Mouse (Mus musculus): ENCODE measurements around the gene Wnt9a. TPM values are rescaled to one million over a fixed set of nuclear protein-coding genes. Genes with fewer than 3 reads are reported as not detected.

Gene Wnt9a
- polyA plus RNA-seq, 1 experiment from 2014 or later = 1.6 TPM

DNA sequence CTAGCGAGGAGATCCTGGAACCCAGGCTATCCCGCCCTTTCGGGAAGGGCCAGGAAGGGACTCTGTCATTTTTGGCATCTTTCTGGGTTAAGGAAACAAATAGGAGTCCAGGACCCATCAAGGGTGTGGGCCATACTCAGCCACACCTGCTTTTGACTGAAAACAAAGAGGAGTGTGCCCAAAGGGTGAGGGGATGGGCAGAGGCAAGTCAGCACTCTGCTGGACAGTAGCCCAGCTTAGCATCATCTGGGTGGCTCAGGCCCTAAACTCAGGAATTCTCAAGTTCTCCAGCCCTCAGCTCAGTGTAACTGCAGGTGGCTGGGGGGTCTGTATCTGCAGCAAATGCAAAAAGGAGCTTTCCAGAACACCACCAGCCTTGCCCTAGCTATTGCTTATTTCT, 71.3 kb downstream of the Wnt9a start:
- no peak for ATAC-seq (replicated peaks; ENCODE audit: insufficient number of reproducible peaks, low FRiP score, low TSS enrichment)
- 76% methylated on average over 3 of the region's 3 CpGs for WGBS (ENCODE audit: insufficient replicate concordance)
- Histone ChIP-seq H3K36me3 (ENCODE audit: control insufficient read depth, insufficient read depth, low read length) (no peaks in the 10 kb centered on the region), H3K4me3 (ENCODE audit: low read depth, low read length) (no peak overlapping the region), H3K4me1 (ENCODE audit: control insufficient read depth, insufficient read depth, low read length) (no peaks in the 10 kb centered on the region), H3K9ac (ENCODE audit: low read depth, low read length) (no peak overlapping the region), H3K27me3 (ENCODE audit: control insufficient read depth, insufficient read depth, low read length) (no peaks in the 10 kb centered on the region), H3K27ac (ENCODE audit: low read depth, low read length) (no peak overlapping the region), H3K9me3 (replicated peaks; ENCODE audit: control insufficient read depth, low read length) (no peaks in the 10 kb centered on the region), H3K4me2 (no peak overlapping the region)

DNA sequence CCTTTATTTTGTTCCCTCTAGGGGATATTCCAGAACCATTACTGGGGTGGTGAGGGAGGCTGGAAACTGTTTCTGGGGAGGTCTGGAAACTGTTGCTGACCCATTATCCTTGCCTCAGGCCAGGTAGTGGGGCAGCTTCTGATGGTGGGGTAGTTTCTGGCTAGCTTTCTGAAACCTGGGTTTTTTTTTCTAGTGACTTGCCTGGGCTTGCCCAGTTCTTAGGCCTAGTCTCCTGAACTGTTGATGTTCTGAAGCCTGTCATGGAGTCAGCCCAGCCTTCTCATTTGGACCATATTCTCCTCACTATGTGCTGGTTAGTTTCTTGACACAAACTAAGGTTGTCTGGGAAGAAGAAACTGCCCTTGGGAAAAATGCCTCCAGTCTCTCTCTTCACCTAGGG, 72.8 kb downstream of the Wnt9a start:
- no peak overlapping the region for H3K27ac ChIP-seq (ENCODE audit: low read depth, low read length)

More for the DNA sequence above, 72.8 kb downstream of the Wnt9a start:
- Histone ChIP-seq H3K36me3 (ENCODE audit: control insufficient read depth, insufficient read depth, low read length) (no peaks in the 10 kb centered on the region), H3K9me3 (replicated peaks; ENCODE audit: control insufficient read depth, low read length) (no peaks in the 10 kb centered on the region), H3K9ac (ENCODE audit: low read depth, low read length) (no peak overlapping the region), H3K4me2 (no peak overlapping the region), H3K27me3 (ENCODE audit: control insufficient read depth, insufficient read depth, low read length) (no peaks in the 10 kb centered on the region), H3K4me3 (ENCODE audit: low read depth, low read length) (no peak overlapping the region), H3K4me1 (ENCODE audit: control insufficient read depth, insufficient read depth, low read length) (peaks cover 9% of the 10 kb centered on the region)
- ATAC-seq (replicated peaks; ENCODE audit: insufficient number of reproducible peaks, low FRiP score, low TSS enrichment) = no peak

Small RNA genes within 50 kb of the gene (microRNA-seq; reads per million reads assigned to microRNA genes)
- not detected for gene Gm24756 (ENCODE audit: borderline number of aligned reads)

Other genes starting within 250 kb of the Wnt9a start
- 39.3 and 41.1 TPM in 2 replicates for gene Obscn, start 170.5 kb upstream of the Wnt9a start, polyA plus RNA-seq (2014; fragmentation: Nextera tagmentation; extraction: Ambion mirVana)
- gene Iba57, start 143.2 kb upstream of the Wnt9a start, polyA plus RNA-seq (2014; fragmentation: Nextera tagmentation; extraction: Ambion mirVana) = 3.8 and 5.3 TPM in 2 replicates
- 0.11 TPM in 1 of 2 replicates, not detected in the other for gene Gjc2, start 123.7 kb upstream of the Wnt9a start, polyA plus RNA-seq (2014; fragmentation: Nextera tagmentation; extraction: Ambion mirVana)
- gene Guk1, start 114.7 kb upstream of the Wnt9a start, polyA plus RNA-seq (2014; fragmentation: Nextera tagmentation; extraction: Ambion mirVana) = 121 and 125 TPM in 2 replicates
- gene Mrpl55, start 104.4 kb upstream of the Wnt9a start, polyA plus RNA-seq (2014; fragmentation: Nextera tagmentation; extraction: Ambion mirVana) = 98.5 and 102 TPM in 2 replicates
- 23.7 and 24.5 TPM in 2 replicates for gene 2310033P09Rik, start 98.6 kb upstream of the Wnt9a start, polyA plus RNA-seq (2014; fragmentation: Nextera tagmentation; extraction: Ambion mirVana)
- gene Arf1, start 78.7 kb upstream of the Wnt9a start, polyA plus RNA-seq (2014; fragmentation: Nextera tagmentation; extraction: Ambion mirVana) = 575 and 646 TPM in 2 replicates
- gene Wnt3a, start 16.2 kb upstream of the Wnt9a start, polyA plus RNA-seq (2014; fragmentation: Nextera tagmentation; extraction: Ambion mirVana) = not detected in 2 replicates
- gene Prss38, start 68.7 kb downstream of the Wnt9a start, polyA plus RNA-seq (2014; fragmentation: Nextera tagmentation; extraction: Ambion mirVana) = not detected in 2 replicates
- 11.3 and 13.0 TPM in 2 replicates for gene Jmjd4, start 143.1 kb downstream of the Wnt9a start, polyA plus RNA-seq (2014; fragmentation: Nextera tagmentation; extraction: Ambion mirVana)
- gene Snap47, start 144.3 kb downstream of the Wnt9a start, polyA plus RNA-seq (2014; fragmentation: Nextera tagmentation; extraction: Ambion mirVana) = 117 and 124 TPM in 2 replicates
- 5.8 and 6.2 TPM in 2 replicates for gene Zfp867, start 165.5 kb downstream of the Wnt9a start, polyA plus RNA-seq (2014; fragmentation: Nextera tagmentation; extraction: Ambion mirVana)
- 12.8 and 15.0 TPM in 2 replicates for gene Zkscan17, start 219.8 kb downstream of the Wnt9a start, polyA plus RNA-seq (2014; fragmentation: Nextera tagmentation; extraction: Ambion mirVana)
- gene Nlrp3, start 234.6 kb downstream of the Wnt9a start, polyA plus RNA-seq (2014; fragmentation: Nextera tagmentation; extraction: Ambion mirVana) = 0.16 TPM in 1 of 2 replicates, not detected in the other